Comparison of ENCODE assay signal across 26 mouse cellular contexts in the genomic region with DNA sequence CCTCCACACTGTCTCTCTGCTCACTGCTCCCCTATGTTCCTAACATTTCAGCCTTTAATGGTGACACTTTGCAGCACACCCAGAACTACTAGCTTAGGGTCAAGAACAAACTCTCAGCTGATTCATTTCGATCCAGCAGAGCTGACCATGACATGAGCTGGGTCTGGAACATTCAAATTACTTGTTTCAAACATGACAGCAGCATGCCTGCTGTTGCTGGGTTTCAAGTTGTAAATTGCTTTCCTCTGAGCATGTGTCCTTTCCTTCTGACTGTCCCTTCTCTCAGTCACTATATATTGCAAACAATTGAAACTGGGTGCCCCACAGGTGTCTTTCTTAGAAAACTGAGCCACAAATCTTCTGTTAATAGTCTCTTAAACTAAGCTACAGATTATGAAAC.
"Had no signal": no experiment of that assay in that cellular context is flagged by ENCODE, and none has a peak within 500 bp of the region (broad histone marks: within the 10 kb centered on the region; RNA-seq: fewer than 3 reads in every experiment).

No protein-coding gene starts in this region.

- H3K9ac ChIP-seq: embryonic facial prominence, embryonic 12.5 days; embryonic facial prominence, embryonic 13.5 days; embryonic facial prominence, embryonic 15.5 days; forebrain, embryonic 12.5 days; forebrain, embryonic 13.5 days; forebrain, embryonic 15.5 days; forebrain, postnatal 0 days had no signal

- H3K4me1 ChIP-seq: embryonic facial prominence, embryonic 10.5 days; embryonic facial prominence, embryonic 12.5 days; embryonic facial prominence, embryonic 13.5 days; embryonic facial prominence, embryonic 15.5 days; forebrain, embryonic 10.5 days; heart, embryonic 10.5 days had no signal

- H3K27ac ChIP-seq: embryonic facial prominence, embryonic 10.5 days; embryonic facial prominence, embryonic 12.5 days; embryonic facial prominence, embryonic 13.5 days; embryonic facial prominence, embryonic 15.5 days; forebrain, embryonic 10.5 days; forebrain, embryonic 12.5 days; forebrain, embryonic 13.5 days; forebrain, embryonic 15.5 days; gastrocnemius, adult 2 months; heart, adult 2 months; heart, embryonic 10.5 days had no signal

- DNase-seq: cerebellum, adult 8-10 months; cerebellum, adult 9-10 months; cerebellum, adult 9-11 months; cerebellum, postnatal 14 days; cerebellum, postnatal 25 days; cerebellum, postnatal 36 days; embryo, embryonic 11 days; forebrain, postnatal 0 days; gastrocnemius, adult 2 months; gastrocnemius, postnatal 10 days; gastrocnemius, postnatal 14 days; gastrocnemius, postnatal 25 days; gastrocnemius, postnatal 36 days; heart, adult 2 months had no signal

- H3K4me2 ChIP-seq: embryonic facial prominence, embryonic 12.5 days; embryonic facial prominence, embryonic 13.5 days; embryonic facial prominence, embryonic 15.5 days; forebrain, embryonic 12.5 days; forebrain, embryonic 13.5 days; forebrain, embryonic 15.5 days had no signal

- ATAC-seq: forebrain, embryonic 13.5 days; forebrain, embryonic 14.5 days; forebrain, embryonic 15.5 days; forebrain, embryonic 16.5 days; forebrain, postnatal 0 days had no signal

- H3K36me3 ChIP-seq: embryonic facial prominence, embryonic 10.5 days; embryonic facial prominence, embryonic 12.5 days; embryonic facial prominence, embryonic 13.5 days; embryonic facial prominence, embryonic 15.5 days; forebrain, embryonic 10.5 days; forebrain, embryonic 12.5 days; forebrain, embryonic 15.5 days; heart, embryonic 10.5 days had no signal

- H3K4me3 ChIP-seq: embryonic facial prominence, embryonic 10.5 days; embryonic facial prominence, embryonic 12.5 days; embryonic facial prominence, embryonic 13.5 days; embryonic facial prominence, embryonic 15.5 days; erythroblast, embryonic 14.5 days; forebrain, embryonic 10.5 days; forebrain, embryonic 12.5 days; forebrain, embryonic 13.5 days; forebrain, embryonic 15.5 days; gastrocnemius, adult 2 months; heart, adult 2 months; heart, embryonic 10.5 days had no signal

- H3K9me3 ChIP-seq: embryonic facial prominence, embryonic 10.5 days; embryonic facial prominence, embryonic 12.5 days; embryonic facial prominence, embryonic 13.5 days; embryonic facial prominence, embryonic 15.5 days; forebrain, embryonic 10.5 days; forebrain, embryonic 12.5 days; forebrain, embryonic 13.5 days; forebrain, embryonic 15.5 days; heart, embryonic 10.5 days had no signal

- H3K27me3 ChIP-seq: embryonic facial prominence, embryonic 12.5 days; embryonic facial prominence, embryonic 13.5 days; embryonic facial prominence, embryonic 15.5 days; forebrain, embryonic 12.5 days; forebrain, embryonic 13.5 days; forebrain, embryonic 15.5 days had no signal
